ENCODE assay signal across 21 mouse cellular contexts in the genomic region with DNA sequence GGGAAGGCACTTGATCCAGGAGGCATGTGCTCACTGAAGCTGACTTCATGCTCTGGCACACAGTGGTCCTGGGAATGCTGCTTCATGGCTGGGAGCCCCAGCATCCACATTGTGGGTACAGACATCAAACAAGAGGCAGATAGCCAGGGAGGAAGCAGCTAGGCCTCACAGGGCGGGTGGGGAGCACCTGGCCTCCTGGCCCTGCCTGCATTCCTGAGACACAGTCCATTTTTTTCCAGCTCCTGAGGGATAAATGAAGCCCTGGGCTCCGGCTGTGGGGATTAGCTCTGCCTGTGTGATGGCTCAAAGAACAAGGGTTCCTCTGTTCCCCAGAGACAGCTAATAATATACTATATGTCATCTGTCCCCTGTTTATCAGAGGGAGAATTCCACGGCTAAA. TPM values are rescaled to one million over a fixed set of nuclear protein-coding genes. Genes with fewer than 3 reads are reported as not detected.
DNase-seq lines count a peak whose midpoint lies in the region; ATAC-seq and TF ChIP-seq lines count a peak whose summit lies in the region.
"Had no signal": no experiment of that assay in that cellular context is flagged by ENCODE, and none has a peak within 500 bp of the region (broad histone marks: within the 10 kb centered on the region; RNA-seq: fewer than 3 reads in every experiment).

No protein-coding gene starts in this region.

- H3K4me1 ChIP-seq in kidney, embryonic 14.5 days (ENCODE audit: control insufficient read depth, insufficient read depth, low read length) = no peaks in the 10 kb centered on the region
- no peaks in the 10 kb centered on the region for H3K4me1 ChIP-seq in embryonic facial prominence, embryonic 11.5 days (ENCODE audit: control insufficient read depth, insufficient read depth, low read length)
- no peaks in the 10 kb centered on the region for H3K4me1 ChIP-seq in midbrain, postnatal 0 days (ENCODE audit: insufficient read depth, low read length)
- H3K4me1 ChIP-seq: embryonic facial prominence, embryonic 12.5 days; liver, embryonic 15.5 days; stomach, embryonic 15.5 days had no signal

- H3K27ac ChIP-seq in kidney, embryonic 14.5 days (ENCODE audit: low read depth, low read length) = no peak overlapping the region
- no peak overlapping the region for H3K27ac ChIP-seq in embryonic facial prominence, embryonic 11.5 days (replicated peaks; ENCODE audit: low read depth, low read length)
- H3K27ac ChIP-seq in midbrain, postnatal 0 days (ENCODE audit: low read depth, low read length) = no peak overlapping the region
- H3K27ac ChIP-seq: embryonic facial prominence, embryonic 12.5 days; hindbrain, embryonic 14.5 days; liver, embryonic 15.5 days; stomach, embryonic 15.5 days had no signal

- no peak for TF ChIP-seq CTCF in midbrain, postnatal 0 days (IDR thresholded peaks at IDR 0.05)

- intact Hi-C loops in left cerebral cortex, postnatal 4 days (cut with DNase I) = no loop called here

- H3K4me2 ChIP-seq in kidney, embryonic 14.5 days (replicated peaks; ENCODE audit: low read depth, low read length) = no peak overlapping the region
- no peak overlapping the region for H3K4me2 ChIP-seq in embryonic facial prominence, embryonic 11.5 days (ENCODE audit: low read depth, low read length)
- H3K4me2 ChIP-seq in midbrain, postnatal 0 days (ENCODE audit: low read depth, low read length, poor library complexity, severe bottlenecking) = no peak overlapping the region
- H3K4me2 ChIP-seq: embryonic facial prominence, embryonic 12.5 days; hindbrain, embryonic 14.5 days; liver, embryonic 15.5 days; stomach, embryonic 15.5 days had no signal

- no peak overlapping the region for H3K9ac ChIP-seq in kidney, embryonic 14.5 days (ENCODE audit: low read depth, low read length)
- no peak overlapping the region for H3K9ac ChIP-seq in embryonic facial prominence, embryonic 11.5 days (replicated peaks; ENCODE audit: low read length)
- H3K9ac ChIP-seq in midbrain, postnatal 0 days (replicated peaks; ENCODE audit: low read length, poor library complexity, severe bottlenecking) = no peak overlapping the region
- H3K9ac ChIP-seq: embryonic facial prominence, embryonic 12.5 days; hindbrain, embryonic 14.5 days; liver, embryonic 15.5 days; stomach, embryonic 15.5 days had no signal

- H3K36me3 ChIP-seq in kidney, embryonic 14.5 days (ENCODE audit: control insufficient read depth, insufficient read depth, low read length) = no peaks in the 10 kb centered on the region
- no peaks in the 10 kb centered on the region for H3K36me3 ChIP-seq in embryonic facial prominence, embryonic 11.5 days (replicated peaks; ENCODE audit: control insufficient read depth, insufficient read depth, low read depth, low read length)
- H3K36me3 ChIP-seq in midbrain, postnatal 0 days (ENCODE audit: insufficient read depth, low read length) = no peaks in the 10 kb centered on the region
- H3K36me3 ChIP-seq: embryonic facial prominence, embryonic 12.5 days; liver, embryonic 15.5 days; stomach, embryonic 15.5 days had no signal

- peak; percentile 43 to 61 for DNase-seq in cerebellum, postnatal 14 days
- DNase-seq in cerebellum, adult 8-10 months = no peak
- DNase-seq in kidney, adult 9 months = no peak
- DNase-seq in embryonic facial prominence, embryonic 11.5 days (ENCODE audit: low spot score) = peak; percentile 22
- peak; percentile 17 for DNase-seq in midbrain, postnatal 0 days (ENCODE audit: low spot score)
- DNase-seq in left cerebral cortex, postnatal 4 days = no peak
- DNase-seq: adrenal gland, postnatal 10 days; cerebellum, adult 2 months; gastrocnemius, postnatal 25 days; kidney, adult 18-20 months; kidney, postnatal 25 days; lung, postnatal 10 days; spleen, adult 18-20 months; thymus, adult 2 months had no signal

- ATAC-seq in kidney, embryonic 14.5 days (ENCODE audit: low FRiP score, low TSS enrichment) = 0 out of 2 replicates have a peak, but pooled peaks have one; percentile 52
- no peak for ATAC-seq in embryonic facial prominence, embryonic 11.5 days (replicated peaks; ENCODE audit: insufficient number of reproducible peaks, low FRiP score, low TSS enrichment, low read depth)
- no peak for ATAC-seq in midbrain, postnatal 0 days (ENCODE audit: low FRiP score)
- ATAC-seq in frontal cortex, adult (ENCODE audit: low TSS enrichment) = no peak

- no peak overlapping the region for H3K4me3 ChIP-seq in kidney, embryonic 14.5 days (ENCODE audit: low read length)
- no peak overlapping the region for H3K4me3 ChIP-seq in embryonic facial prominence, embryonic 11.5 days (ENCODE audit: low read depth, low read length)
- H3K4me3 ChIP-seq in midbrain, postnatal 0 days (ENCODE audit: low read depth, low read length) = no peak overlapping the region
- H3K4me3 ChIP-seq: embryonic facial prominence, embryonic 12.5 days; liver, embryonic 15.5 days; stomach, embryonic 15.5 days had no signal

- no peaks in the 10 kb centered on the region for H3K27me3 ChIP-seq in kidney, embryonic 14.5 days (ENCODE audit: control insufficient read depth, insufficient read depth, low read length)
- no peaks in the 10 kb centered on the region for H3K27me3 ChIP-seq in embryonic facial prominence, embryonic 11.5 days (ENCODE audit: control insufficient read depth, insufficient read depth, low read length)
- H3K27me3 ChIP-seq in midbrain, postnatal 0 days (ENCODE audit: insufficient read depth, low read length) = no peaks in the 10 kb centered on the region
- H3K27me3 ChIP-seq: embryonic facial prominence, embryonic 12.5 days; stomach, embryonic 15.5 days had no signal

- 39% methylated on average over 3 of the region's 3 CpGs for WGBS in kidney, embryonic 14.5 days
- WGBS in embryonic facial prominence, embryonic 11.5 days = 28% methylated on average over 3 of the region's 3 CpGs
- 23% methylated on average over 3 of the region's 3 CpGs for WGBS in midbrain, postnatal 0 days

- H3K9me3 ChIP-seq in kidney, embryonic 14.5 days (ENCODE audit: control insufficient read depth, low read length) = no peaks in the 10 kb centered on the region
- no peaks in the 10 kb centered on the region for H3K9me3 ChIP-seq in embryonic facial prominence, embryonic 11.5 days (replicated peaks; ENCODE audit: control insufficient read depth, low read length)
- H3K9me3 ChIP-seq in midbrain, postnatal 0 days (ENCODE audit: low read length) = no peaks in the 10 kb centered on the region
- H3K9me3 ChIP-seq: embryonic facial prominence, embryonic 12.5 days; liver, embryonic 15.5 days; stomach, embryonic 15.5 days had no signal

RNA-seq across cellular contexts. Expression of a gene that starts 3.1 kb away (rescaled TPM):
- 0.10 and 0.45 TPM in 2 replicates for polyA plus RNA-seq in kidney, embryonic 14.5 days (2014; fragmentation: Nextera tagmentation; extraction: Ambion mirVana)
- polyA plus RNA-seq in embryonic facial prominence, embryonic 11.5 days (2014; fragmentation: Nextera tagmentation; extraction: Ambion mirVana) = 3.2 and 6.5 TPM in 2 replicates
- total RNA-seq in midbrain, postnatal 0 days (2014; rRNA removed) = 0.24 and 1.2 TPM in 2 replicates
- polyA plus RNA-seq in midbrain, postnatal 0 days (2015; fragmentation: Nextera tagmentation; extraction: Ambion mirVana) = 0.13 and 0.25 TPM in 2 replicates
- 1 to 10 TPM; 2.2 to 2.4 TPM for total RNA-seq in left cerebral cortex, postnatal 4 days (2021)
- polyA plus RNA-seq: urinary bladder, adult 2 months had no signal

RNA-seq across cellular contexts. Expression of a gene that starts 22.6 kb away (rescaled TPM):
- polyA plus RNA-seq in kidney, embryonic 14.5 days (2014; fragmentation: Nextera tagmentation; extraction: Ambion mirVana) = 11.8 and 19.2 TPM in 2 replicates
- polyA plus RNA-seq in embryonic facial prominence, embryonic 11.5 days (2014; fragmentation: Nextera tagmentation; extraction: Ambion mirVana) = 20.6 and 21.9 TPM in 2 replicates
- 11.2 and 12.4 TPM in 2 replicates for total RNA-seq in midbrain, postnatal 0 days (2014; rRNA removed)
- polyA plus RNA-seq in midbrain, postnatal 0 days (2015; fragmentation: Nextera tagmentation; extraction: Ambion mirVana) = 13.2 and 14.7 TPM in 2 replicates
- total RNA-seq in left cerebral cortex, postnatal 4 days (2021) = 10 to 100 TPM in 1 of 2 experiments, 1 to 10 TPM in 1; 9.9 to 12.0 TPM

RNA-seq across cellular contexts. Expression of a gene that starts 22.6 kb away (rescaled TPM):
- 27.0 and 27.7 TPM in 2 replicates for polyA plus RNA-seq in kidney, embryonic 14.5 days (2014; fragmentation: Nextera tagmentation; extraction: Ambion mirVana)
- polyA plus RNA-seq in embryonic facial prominence, embryonic 11.5 days (2014; fragmentation: Nextera tagmentation; extraction: Ambion mirVana) = 37.0 and 39.5 TPM in 2 replicates
- 23.7 and 28.6 TPM in 2 replicates for total RNA-seq in midbrain, postnatal 0 days (2014; rRNA removed)
- polyA plus RNA-seq in midbrain, postnatal 0 days (2015; fragmentation: Nextera tagmentation; extraction: Ambion mirVana) = 25.9 and 28.1 TPM in 2 replicates
- 10 to 100 TPM; 24.1 to 26.2 TPM for total RNA-seq in left cerebral cortex, postnatal 4 days (2021)

RNA-seq across cellular contexts. Expression of a gene that starts 50.1 kb away (rescaled TPM):
- 1.7 TPM in 2 replicates for polyA plus RNA-seq in kidney, embryonic 14.5 days (2014; fragmentation: Nextera tagmentation; extraction: Ambion mirVana)
- polyA plus RNA-seq in embryonic facial prominence, embryonic 11.5 days (2014; fragmentation: Nextera tagmentation; extraction: Ambion mirVana) = 0.82 and 0.98 TPM in 2 replicates
- 0.11 and 0.28 TPM in 2 replicates for total RNA-seq in midbrain, postnatal 0 days (2014; rRNA removed)
- 0.50 and 0.93 TPM in 2 replicates for polyA plus RNA-seq in midbrain, postnatal 0 days (2015; fragmentation: Nextera tagmentation; extraction: Ambion mirVana)
- total RNA-seq in left cerebral cortex, postnatal 4 days (2021) = under 1 TPM; 0.52 to 0.74 TPM

Comparison
In these comparisons a context has a peak if more than half of its experiments do, and no peak if none do; other contexts are left out.
1. DNase-seq: peak in cerebellum, postnatal 14 days (2 of 2), embryonic facial prominence, embryonic 11.5 days (single experiment) and midbrain, postnatal 0 days (single experiment); none in cerebellum, adult 8-10 months (single experiment), kidney, adult 9 months (single experiment) and left cerebral cortex, postnatal 4 days (single experiment).